Mouse (Mus musculus): ENCODE measurements around the gene Galnt10.

DNA sequence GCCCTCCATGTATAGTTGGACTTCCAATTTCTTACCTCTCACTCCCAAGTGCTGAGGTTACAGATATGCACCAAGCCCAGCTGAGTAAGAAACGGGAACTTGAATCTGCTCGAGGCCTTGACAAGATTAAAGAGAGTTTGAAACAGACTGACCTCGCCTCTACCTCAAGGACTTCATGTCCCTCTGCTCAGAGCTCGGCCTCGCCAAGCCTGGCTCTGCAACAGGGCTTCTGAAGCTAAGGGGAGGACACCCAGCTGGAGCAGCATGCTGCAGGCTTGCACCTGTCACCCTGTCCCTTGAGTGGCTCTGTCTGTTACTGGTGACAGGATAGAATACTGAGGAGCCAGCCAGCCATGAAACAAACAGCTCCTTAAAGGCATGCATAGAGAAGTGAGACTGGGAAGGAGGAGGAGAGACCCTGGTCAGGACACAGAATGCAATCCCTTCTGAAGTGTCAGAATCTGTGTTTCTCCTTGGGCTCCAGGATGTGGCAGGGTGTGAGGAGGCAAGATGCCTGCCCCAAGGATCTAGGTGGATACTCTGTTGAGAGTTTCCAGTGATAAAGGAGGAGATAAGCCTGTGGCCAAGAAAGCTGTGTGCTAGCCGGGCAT is 11.2 kb upstream of the Galnt10 start:
- TF ChIP-seq POLR2A (IDR thresholded peaks at IDR 0.05; ENCODE audit: borderline replicate concordance, low read depth, low read length): no peak
- no peak for TF ChIP-seq CTCF (IDR thresholded peaks at IDR 0.05; ENCODE audit: low read depth, low read length)
